Mouse (Mus musculus) adrenal gland, postnatal 4 days (tissue): ENCODE results near the gene Irf8. TPM values are rescaled to one million over a fixed set of nuclear protein-coding genes. Genes with fewer than 3 reads are reported as not detected.

Experiments
- DNase-seq, 2 experiments: peaks; one replicate each; pipeline ENCODE4 v3.0.0; 2021 to 2022; ENCODE audit warnings: low spot score in 2 of 2, mixed read lengths in 2 of 2
- total RNA-seq, 2 experiments: library from RNA; stranded (reverse); gene quantifications; 2 replicates each; pipeline ENCODE4 v1.2.3; 2021

The Irf8 gene
- total RNA-seq, 2 experiments from 2014 or later: 29.8 to 40.5 TPM

- no peak for DNase-seq
Measured at GRCm38 (mm10) chr8:120746007-120746701, 10.0 kb downstream of the Irf8 start.

- no peak for DNase-seq
Measured at GRCm38 (mm10) chr8:120747286-120747685, 11.1 kb downstream of the Irf8 start.

DNA sequence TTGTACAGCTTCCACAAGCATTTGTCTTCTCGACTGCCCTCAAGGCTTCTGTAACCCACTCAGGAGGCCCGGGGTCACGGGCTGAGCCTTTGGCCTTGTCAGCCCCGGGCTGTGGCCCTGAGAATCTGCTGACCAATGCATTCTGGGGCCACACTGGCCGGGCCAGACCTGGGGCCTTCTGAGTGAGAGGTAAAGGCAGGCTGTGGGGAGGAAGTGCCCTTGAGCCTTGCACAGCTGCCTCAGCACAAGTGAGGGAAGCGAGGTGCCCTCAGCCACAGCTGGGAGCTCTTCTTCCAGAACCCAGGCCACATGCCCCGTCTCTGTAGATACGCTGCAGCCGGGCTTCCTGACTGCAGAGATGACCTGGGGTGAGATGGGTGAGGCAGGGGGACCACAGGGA lies 14.5 kb downstream of the Irf8 start:
- DNase-seq: peak; percentile 29 to 53

DNA sequence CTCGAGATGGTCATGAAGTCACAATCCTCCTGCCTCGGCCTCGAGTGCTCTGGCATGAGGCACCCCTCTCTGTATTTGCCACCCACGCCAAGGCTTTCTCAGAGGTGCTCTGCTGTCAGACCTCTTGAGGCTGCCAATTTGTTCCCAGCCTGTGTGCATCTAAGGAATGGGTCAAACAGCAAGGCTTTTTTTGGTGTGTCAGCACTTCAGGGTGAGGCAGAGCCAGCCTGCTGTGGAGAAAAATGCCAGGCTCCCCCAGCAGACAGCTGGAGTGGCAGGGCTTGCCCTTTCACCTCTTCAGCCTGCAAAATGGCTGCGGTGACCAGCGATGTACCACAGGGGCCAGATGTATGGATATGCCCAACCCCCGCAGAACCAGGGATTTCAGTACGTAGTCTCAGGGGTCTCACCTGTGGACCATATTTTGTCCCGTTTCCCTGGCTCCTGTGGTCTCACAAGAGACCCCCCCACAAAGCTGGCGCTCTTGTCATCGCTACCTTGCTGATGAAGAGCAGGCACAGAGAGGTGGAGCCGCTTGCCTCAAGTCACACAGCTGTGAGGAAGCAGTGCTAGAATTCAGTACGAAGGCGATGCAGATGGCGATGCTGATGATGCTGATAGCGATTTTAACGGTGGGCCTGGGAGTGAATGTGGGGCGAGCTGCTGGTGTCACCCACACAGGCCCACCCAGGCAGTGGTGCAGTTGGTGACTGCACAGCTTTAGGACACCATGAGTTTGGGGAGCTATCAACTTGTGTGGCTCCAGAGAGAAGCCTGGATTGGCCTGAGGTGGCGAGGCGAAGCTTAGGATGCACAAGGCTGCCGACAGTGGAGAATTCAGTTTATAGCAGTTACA lies 15.3 kb downstream of the Irf8 start:
- DNase-seq: no peak

GRCm38 (mm10) chr8:120752082-120752452 lies 15.9 kb downstream of the Irf8 start:
- peak; percentile 32 to 60 for DNase-seq

- no peak for DNase-seq
Measured at GRCm38 (mm10) chr8:120753476-120753875, 17.3 kb downstream of the Irf8 start.

GRCm38 (mm10) chr8:120755306-120756297 lies 19.4 kb downstream of the Irf8 start:
- DNase-seq: no peak

DNA sequence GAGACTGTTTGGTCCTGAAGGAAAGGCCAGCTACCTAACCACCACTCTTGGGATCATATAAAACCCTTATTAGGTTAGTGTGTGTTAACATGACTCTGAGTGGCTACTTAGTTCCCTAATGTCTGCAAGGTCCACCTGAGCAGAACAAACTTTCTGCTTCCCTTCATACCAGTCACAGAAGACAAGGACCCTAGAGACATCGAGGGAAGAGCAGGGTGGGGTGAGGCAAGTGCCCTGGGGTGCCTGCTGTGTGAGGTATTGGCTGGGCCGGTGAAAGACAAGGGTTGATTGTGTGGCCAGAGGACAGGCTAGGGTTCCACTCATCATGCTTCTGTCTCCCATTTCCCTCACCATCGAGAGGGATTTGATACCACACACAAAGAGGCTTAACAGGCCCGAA lies 21.8 kb downstream of the Irf8 start:
- no peak for DNase-seq

DNA sequence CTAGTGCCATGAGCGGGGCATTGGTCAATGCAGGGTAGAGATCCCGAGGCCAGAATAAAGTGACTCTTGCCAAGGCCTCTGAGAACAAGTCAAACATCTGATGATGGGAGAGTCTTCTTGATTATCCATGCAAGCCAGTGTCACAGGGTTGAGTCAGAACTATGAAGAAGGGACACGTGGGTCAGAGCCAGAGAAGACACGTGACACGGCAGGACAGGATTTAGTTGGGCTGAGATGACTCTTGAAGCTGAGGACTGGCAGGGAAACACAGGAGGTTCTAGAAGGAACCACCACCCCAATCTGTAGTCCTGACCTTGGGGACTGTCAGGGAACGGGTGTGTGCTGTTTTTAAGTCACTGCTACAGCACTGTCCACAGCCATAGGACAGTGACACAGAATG lies 23.7 kb downstream of the Irf8 start:
- no peak for DNase-seq

GRCm38 (mm10) chr8:120760341-120761215 lies 24.4 kb downstream of the Irf8 start:
- DNase-seq: no peak

DNA sequence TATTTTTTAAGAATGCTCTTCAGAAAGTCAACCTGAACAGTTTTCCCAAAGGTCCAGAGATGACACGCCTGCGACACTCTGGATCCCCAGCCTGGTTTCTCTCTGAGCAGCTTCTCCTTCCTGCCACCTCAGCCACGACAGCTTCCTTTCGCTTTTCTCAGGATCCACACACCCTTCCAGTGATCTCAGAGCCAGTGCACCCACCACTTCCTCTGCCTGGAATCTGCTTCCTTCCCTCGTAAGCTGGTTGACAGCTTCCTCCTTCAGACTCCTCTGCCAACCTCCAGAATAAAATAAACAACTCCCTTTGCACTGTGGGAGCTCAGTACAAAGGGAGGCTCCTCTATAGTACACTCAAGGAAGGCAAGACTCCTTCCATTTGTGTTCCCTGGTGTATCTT lies 27.1 kb downstream of the Irf8 start:
- DNase-seq: no peak

DNA sequence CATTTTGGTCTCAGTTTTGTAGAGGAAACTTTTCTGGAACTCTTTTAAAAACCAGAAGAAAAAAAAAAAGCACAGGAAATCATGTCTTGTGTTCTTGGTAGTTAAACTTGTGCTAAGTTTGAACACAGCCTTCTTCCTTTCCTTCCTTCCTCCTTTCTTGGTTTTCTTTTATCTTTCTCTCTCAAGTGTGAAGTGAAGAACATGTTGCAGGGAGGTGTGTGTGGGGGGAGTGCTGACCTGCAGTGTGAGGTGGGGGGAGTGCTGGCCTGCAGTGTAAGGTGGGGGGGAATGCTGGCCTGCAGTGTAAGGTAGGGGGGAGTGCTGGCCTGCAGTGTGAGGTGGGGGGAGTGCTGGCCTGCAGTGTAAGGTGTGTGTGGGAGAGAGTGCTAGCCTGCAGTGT lies 28.5 kb downstream of the Irf8 start:
- DNase-seq: no peak

DNA sequence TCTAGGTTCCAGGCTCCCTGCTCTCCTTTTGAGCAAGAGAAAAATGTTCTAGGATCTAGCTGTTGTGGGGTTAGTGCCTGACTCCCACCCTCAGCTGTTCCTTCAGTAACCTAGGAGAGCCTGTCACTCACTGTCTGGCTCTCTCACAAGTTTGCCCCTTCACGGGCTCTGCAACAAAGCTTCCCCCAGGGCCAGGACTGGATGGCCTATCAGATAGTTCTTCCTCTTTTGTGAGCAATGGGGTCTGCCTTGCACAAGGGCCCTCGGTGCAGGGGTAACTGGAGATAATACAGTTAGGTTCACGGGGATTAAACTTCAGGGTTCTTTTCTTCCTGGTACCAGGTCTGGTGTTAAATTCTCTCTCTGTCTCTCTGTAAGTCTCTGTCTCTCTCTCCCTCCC lies 30.5 kb downstream of the Irf8 start:
- no peak for DNase-seq

GRCm38 (mm10) chr8:120768454-120769218 lies 32.5 kb downstream of the Irf8 start:
- no peak for DNase-seq

- DNase-seq: no peak
Measured at GRCm38 (mm10) chr8:120777184-120777583, 41.0 kb downstream of the Irf8 start.

DNA sequence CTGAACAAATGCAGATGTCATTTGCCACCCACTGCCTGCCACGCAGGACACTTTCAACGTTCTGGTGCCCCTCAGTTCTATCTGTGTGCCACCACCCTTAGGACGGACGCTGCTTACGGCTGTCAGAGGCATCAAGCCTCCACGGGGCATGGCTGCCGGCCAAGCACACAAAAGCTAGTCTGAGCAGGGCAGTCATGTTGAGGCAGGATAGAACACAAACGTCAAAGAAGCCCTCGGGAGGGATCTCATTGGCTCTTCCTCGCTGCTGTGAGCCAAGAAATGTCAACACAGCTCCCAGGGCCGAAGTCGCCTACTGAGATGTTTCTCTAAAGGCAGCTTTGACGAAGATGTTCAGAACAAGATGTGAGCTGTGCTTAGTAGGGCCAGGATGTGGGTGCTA lies 41.6 kb downstream of the Irf8 start:
- DNase-seq: no peak

DNA sequence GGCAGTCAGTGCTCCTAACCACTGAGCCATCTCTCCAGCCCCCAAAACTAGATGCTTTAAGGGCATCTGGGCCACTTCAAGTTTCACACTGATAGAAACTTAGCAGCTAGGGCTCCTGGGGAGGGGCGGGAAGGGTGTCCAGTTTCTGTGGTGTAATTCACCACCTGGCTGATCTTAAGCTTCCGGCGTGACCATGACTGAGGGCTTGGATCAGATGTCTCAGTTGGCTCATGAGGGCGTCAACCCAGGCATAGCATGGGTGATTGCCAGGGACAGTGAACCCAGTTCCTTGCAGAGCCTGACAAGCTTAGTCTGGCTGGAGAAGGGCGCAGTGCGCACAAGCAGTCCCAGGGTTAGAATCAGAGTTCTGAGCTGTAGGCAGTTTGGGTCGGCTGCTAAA lies 42.9 kb downstream of the Irf8 start:
- DNase-seq: no peak

DNA sequence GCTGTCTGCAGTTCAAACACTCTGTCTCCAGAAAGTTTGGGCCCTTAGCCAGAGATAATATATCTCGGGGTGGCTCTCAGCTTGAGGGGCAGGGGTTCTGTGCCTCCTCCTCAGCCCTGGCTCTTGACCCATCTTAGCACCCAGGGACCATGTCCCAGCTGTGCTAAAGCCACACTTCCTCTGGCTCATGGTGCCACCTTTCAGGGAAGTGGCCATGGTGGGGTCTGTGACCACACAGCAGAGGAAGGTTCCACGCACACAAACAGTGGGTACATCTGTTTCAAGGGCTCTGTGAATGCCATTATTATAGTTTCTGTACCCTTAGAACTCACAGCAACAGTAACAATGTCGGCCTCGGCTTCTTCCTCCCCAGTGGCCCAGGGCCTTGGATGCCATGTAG lies 47.6 kb downstream of the Irf8 start:
- no peak for DNase-seq

- no peak for DNase-seq
Measured at GRCm38 (mm10) chr8:120786753-120787152, 50.6 kb downstream of the Irf8 start.

DNA sequence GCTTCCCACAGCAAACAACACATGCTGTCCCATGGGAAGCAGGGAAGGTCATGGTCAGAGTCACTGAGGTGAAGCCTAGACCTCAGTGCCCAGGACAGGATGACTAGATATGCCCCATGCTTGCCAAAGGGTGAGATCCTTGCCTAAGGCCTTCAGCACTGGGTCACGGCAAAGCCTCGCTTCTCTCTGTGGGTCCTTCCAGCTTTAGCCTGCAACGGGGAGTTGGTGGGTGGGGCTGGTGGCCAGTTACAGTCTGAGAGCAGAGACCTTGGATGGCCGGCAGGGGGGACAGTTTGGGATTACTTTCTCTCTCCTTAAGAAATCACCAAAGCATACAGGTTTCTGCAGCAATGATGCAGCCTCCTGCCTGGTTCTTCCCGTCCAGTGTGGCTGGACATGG lies 51.5 kb downstream of the Irf8 start:
- no peak for DNase-seq
